Mouse (Mus musculus) thymus, adult 2 months (tissue): ENCODE data around the gene Ubtd1.

Source experiments
- CTCF ChIP-seq: fragments of 200-500 bp; IDR thresholded peaks from 2 replicates; pipeline ENCODE4 v1.5.1; 2012; ENCODE audit warnings: mild to moderate bottlenecking, control low read depth, low read length, moderate library complexity, borderline replicate concordance; ENCODE audit not compliant: control insufficient read depth, poor library complexity, insufficient read depth; ENCODE audit errors: extremely low read depth
- POLR2A ChIP-seq: fragments of 200-500 bp; IDR thresholded peaks from 2 replicates; pipeline ENCODE4 v1.6.1; 2012; ENCODE audit warnings: mild to moderate bottlenecking, low read length, control low read depth, moderate library complexity; ENCODE audit not compliant: control insufficient read depth, poor library complexity, insufficient read depth; ENCODE audit errors: extremely low read depth

DNA sequence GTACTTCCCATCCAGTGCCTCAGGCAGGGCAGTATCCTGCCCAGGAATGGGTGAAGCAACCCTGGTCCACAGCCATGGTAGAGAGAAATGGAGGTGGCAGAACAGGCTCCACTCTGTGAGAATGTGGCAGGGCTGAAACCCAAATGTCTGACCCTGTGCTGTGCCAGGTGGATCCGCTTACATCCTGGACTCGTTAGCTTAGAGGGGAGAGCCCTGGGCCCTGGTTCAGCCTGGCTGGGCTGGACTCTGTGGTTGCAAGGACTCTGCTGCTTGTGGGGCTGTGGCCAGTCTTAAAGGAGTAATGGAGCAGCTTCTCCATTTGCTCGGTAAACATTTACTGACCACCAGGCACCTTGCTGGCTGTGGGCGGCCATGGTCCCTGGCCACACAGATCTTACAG, 5.6 kb downstream of the Ubtd1 start:
- no peak for TF ChIP-seq POLR2A
- no peak for TF ChIP-seq CTCF
